Mouse (Mus musculus) hindbrain, embryonic 13.5 days (tissue): ENCODE results near the gene Hadha. TPM values are rescaled to one million over a fixed set of nuclear protein-coding genes. Genes with fewer than 3 reads are reported as not detected.

ENCODE experiments used
- ATAC-seq: fragments of 200-750 bp; cut with Nextera tagmentation; 2 replicates; pipeline ENCODE4 v1.8.0; 2017; ENCODE audit warnings: moderate TSS enrichment; ENCODE audit not compliant: low FRiP score
- H3K27ac ChIP-seq: fragments of 300-500 bp; sonication (generic); 2 replicates; pipeline ENCODE4 v1.5.1; 2015; ENCODE audit warnings: inconsistent platforms, mild to moderate bottlenecking, moderate library complexity
- H3K27me3 ChIP-seq: fragments of 300-500 bp; sonication (generic); 2 replicates; pipeline ENCODE4 v1.6.1; 2015; ENCODE audit warnings: mild to moderate bottlenecking, inconsistent platforms
- H3K36me3 ChIP-seq: fragments of 300-500 bp; sonication (generic); 2 replicates; pipeline ENCODE4 v1.6.1; 2015; ENCODE audit warnings: mild to moderate bottlenecking, inconsistent platforms
- H3K4me1 ChIP-seq: fragments of 300-500 bp; sonication (generic); replicated peaks from 2 replicates; pipeline ENCODE4 v1.6.1; 2015; ENCODE audit warnings: inconsistent platforms
- H3K4me2 ChIP-seq: fragments of 300-500 bp; sonication (generic); 2 replicates; pipeline ENCODE4 v1.6.1; 2015; ENCODE audit warnings: inconsistent platforms, mild to moderate bottlenecking, moderate library complexity
- H3K4me3 ChIP-seq: fragments of 300-500 bp; sonication (generic); 2 replicates; pipeline ENCODE4 v1.5.1; 2015; ENCODE audit warnings: mild to moderate bottlenecking, inconsistent platforms
- H3K9ac ChIP-seq: fragments of 300-500 bp; sonication (generic); 2 replicates; pipeline ENCODE4 v1.6.1; 2015; ENCODE audit warnings: mild to moderate bottlenecking, inconsistent platforms
- H3K9me3 ChIP-seq: fragments of 300-500 bp; sonication (generic); 2 replicates; pipeline ENCODE4 v1.6.1; 2016; ENCODE audit warnings: inconsistent platforms
- WGBS: fragments of 180-500 bp; shearing (Covaris S2); methylation state at CpG from one replicate; pipeline ENCODE4 v1.1.7; 2015; 5-methylcytosine and 5-hydroxymethylcytosine counted together
- polyA plus RNA-seq: library from polyadenylated mRNA; unstranded; fragments of >200 nt; fragmentation: Nextera tagmentation; extraction: Ambion mirVana; gene quantifications from 2 replicates; pipeline ENCODE4 v1.2.1, GENCODE M21; 2015

Hadha gene
- polyA plus RNA-seq, 1 experiment from 2014 or later, result 84.3 TPM

GRCm38 (mm10) chr5:30172115-30172514 is 17.2 kb upstream of the Hadha start:
- ATAC-seq, result no peak
- no peak overlapping the region for H3K4me3 ChIP-seq
- no peaks in the 10 kb centered on the region for H3K4me1 ChIP-seq
- no peak overlapping the region for H3K4me2 ChIP-seq
- H3K27ac ChIP-seq, result no peak overlapping the region
- no peaks in the 10 kb centered on the region for H3K27me3 ChIP-seq
- H3K9ac ChIP-seq, result no peak overlapping the region
- no peaks in the 10 kb centered on the region for H3K9me3 ChIP-seq
- H3K36me3 ChIP-seq, result peaks cover 70% of the 10 kb centered on the region

DNA sequence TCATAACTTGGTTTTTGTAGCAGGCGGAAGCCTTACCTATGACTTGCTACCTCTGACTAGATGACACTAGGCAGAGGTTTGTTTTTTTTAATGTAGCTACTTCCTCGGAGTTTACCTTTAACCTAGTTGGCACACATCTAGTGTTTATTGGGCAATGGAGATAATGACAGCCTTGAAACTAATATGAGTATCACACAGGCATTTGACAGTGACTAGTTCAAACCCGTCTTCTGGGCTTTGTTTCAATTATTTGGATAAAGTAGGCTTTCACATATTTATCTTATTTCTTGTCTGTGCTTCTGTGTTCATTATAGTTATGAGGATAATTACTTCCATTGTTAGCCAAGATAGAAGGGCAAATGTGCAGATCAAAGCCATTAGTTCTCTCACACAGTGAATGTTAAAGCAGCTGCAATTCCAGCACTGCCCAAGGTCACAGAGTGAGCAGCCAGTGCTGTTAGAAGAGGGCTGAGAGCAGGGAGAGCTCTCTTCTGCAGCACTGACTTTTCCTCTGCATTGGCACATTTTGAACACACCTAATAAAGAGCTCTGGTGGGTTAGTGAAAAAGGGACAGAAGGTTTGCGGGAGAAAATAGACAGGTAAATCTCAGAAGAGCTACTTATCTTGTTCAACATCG is 15.5 kb upstream of the Hadha start:
- no peak for ATAC-seq
- Histone ChIP-seq H3K36me3 (peaks cover 57% of the 10 kb centered on the region), H3K4me1 (no peaks in the 10 kb centered on the region), H3K9ac (no peak overlapping the region), H3K27me3 (no peaks in the 10 kb centered on the region), H3K4me2 (no peak overlapping the region), H3K9me3 (no peaks in the 10 kb centered on the region), H3K27ac (no peak overlapping the region), H3K4me3 (no peak overlapping the region)
- 87% methylated on average over 5 of the region's 5 CpGs for WGBS

GRCm38 (mm10) chr5:30165234-30165946 is 10.4 kb upstream of the Hadha start:
- H3K36me3 ChIP-seq, result peaks cover 22% of the 10 kb centered on the region
- no peak overlapping the region for H3K27ac ChIP-seq
- H3K4me1 ChIP-seq, result no peaks in the 10 kb centered on the region
- H3K27me3 ChIP-seq, result no peaks in the 10 kb centered on the region
- 97% methylated on average over 5 of the region's 5 CpGs for whole genome bisulfite sequencing
- H3K9ac ChIP-seq, result no peak overlapping the region
- no peak overlapping the region for H3K4me3 ChIP-seq
- no peak for ATAC-seq
- no peak overlapping the region for H3K4me2 ChIP-seq
- no peaks in the 10 kb centered on the region for H3K9me3 ChIP-seq

- no peak for ATAC-seq
- Histone ChIP-seq H3K9ac (no peak overlapping the region), H3K27me3 (no peaks in the 10 kb centered on the region), H3K36me3 (peaks cover 8% of the 10 kb centered on the region), H3K9me3 (no peaks in the 10 kb centered on the region), H3K4me1 (peaks cover 4% of the 10 kb centered on the region; the same call in 1 of the 2 replicates), H3K4me2 (no peak overlapping the region), H3K27ac (no peak overlapping the region), H3K4me3 (no peak overlapping the region)
- 88% methylated on average over 6 of the region's 6 CpGs for WGBS
Measured at GRCm38 (mm10) chr5:30162339-30162738, 7.4 kb upstream of the Hadha start.

DNA sequence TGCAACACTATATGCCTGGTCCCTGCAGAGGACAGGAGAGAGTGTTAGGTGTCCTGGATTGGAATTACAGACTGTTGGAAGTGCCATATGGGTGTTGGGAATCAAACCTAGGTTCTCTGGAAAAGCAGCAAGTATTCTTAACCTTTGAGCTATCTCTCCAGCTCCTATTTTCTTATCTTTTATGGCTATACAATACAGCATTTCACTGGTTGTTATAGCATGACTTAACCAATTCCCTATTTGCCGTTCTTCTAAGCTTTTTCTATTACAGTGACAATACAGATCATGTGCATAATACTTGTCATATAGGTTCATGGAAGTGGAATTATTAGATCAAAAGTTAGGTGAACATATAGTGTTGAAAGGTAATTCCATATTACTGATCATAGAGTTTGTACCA is 6.9 kb upstream of the Hadha start:
- 90% methylated on average over 1 of the region's 1 CpGs for WGBS
- H3K9me3 ChIP-seq, result no peaks in the 10 kb centered on the region
- no peak for ATAC-seq
- no peak overlapping the region for H3K9ac ChIP-seq
- H3K4me1 ChIP-seq, result peaks cover 6% of the 10 kb centered on the region; the same call in 1 of the 2 replicates
- no peaks in the 10 kb centered on the region for H3K27me3 ChIP-seq
- H3K4me3 ChIP-seq, result no peak overlapping the region
- no peak overlapping the region for H3K4me2 ChIP-seq
- no peak overlapping the region for H3K27ac ChIP-seq
- peaks cover 7% of the 10 kb centered on the region for H3K36me3 ChIP-seq

- no peaks in the 10 kb centered on the region for H3K9me3 ChIP-seq
- H3K4me2 ChIP-seq, result no peak overlapping the region
- no peak for ATAC-seq
- H3K4me1 ChIP-seq, result peaks cover 17% of the 10 kb centered on the region
- H3K27me3 ChIP-seq, result no peaks in the 10 kb centered on the region
- H3K36me3 ChIP-seq, result no peaks in the 10 kb centered on the region; the same call in 1 of the 2 replicates
- H3K27ac ChIP-seq, result no peak overlapping the region
- H3K9ac ChIP-seq, result no peak overlapping the region
- H3K4me3 ChIP-seq, result no peak overlapping the region
- WGBS, result 94% methylated on average over 6 of the region's 6 CpGs
Measured at GRCm38 (mm10) chr5:30159601-30160000, 4.6 kb upstream of the Hadha start.

GRCm38 (mm10) chr5:30155821-30156629 is 1.1 kb upstream of the Hadha start:
- no peaks in the 10 kb centered on the region for H3K9me3 ChIP-seq
- ATAC-seq, result no peak
- peaks cover 30% of the 10 kb centered on the region for H3K4me1 ChIP-seq
- peak overlapping the region; percentile 88 for H3K27ac ChIP-seq
- H3K4me2 ChIP-seq, result peak overlapping the region; percentile 69
- 39% methylated on average over 13 of the region's 13 CpGs for WGBS
- peak overlapping the region; percentile 79 for H3K9ac ChIP-seq
- H3K4me3 ChIP-seq, result peak overlapping the region; percentile 69
- no peaks in the 10 kb centered on the region; the same call in 1 of the 2 replicates for H3K36me3 ChIP-seq
- H3K27me3 ChIP-seq, result no peaks in the 10 kb centered on the region

GRCm38 (mm10) chr5:30155395-30155792 is 432 bp upstream of the Hadha start:
- Histone ChIP-seq H3K27me3 (no peaks in the 10 kb centered on the region), H3K27ac (peak overlapping the region; percentile 88), H3K4me2 (peak overlapping the region; percentile 69), H3K4me1 (peaks cover 30% of the 10 kb centered on the region), H3K9me3 (no peaks in the 10 kb centered on the region), H3K36me3 (no peaks in the 10 kb centered on the region), H3K9ac (peak overlapping the region; percentile 79), H3K4me3 (peak overlapping the region; percentile 69)
- peak; percentile 70 for ATAC-seq
- under 1% methylated on average over 31 of the region's 31 CpGs for WGBS

DNA sequence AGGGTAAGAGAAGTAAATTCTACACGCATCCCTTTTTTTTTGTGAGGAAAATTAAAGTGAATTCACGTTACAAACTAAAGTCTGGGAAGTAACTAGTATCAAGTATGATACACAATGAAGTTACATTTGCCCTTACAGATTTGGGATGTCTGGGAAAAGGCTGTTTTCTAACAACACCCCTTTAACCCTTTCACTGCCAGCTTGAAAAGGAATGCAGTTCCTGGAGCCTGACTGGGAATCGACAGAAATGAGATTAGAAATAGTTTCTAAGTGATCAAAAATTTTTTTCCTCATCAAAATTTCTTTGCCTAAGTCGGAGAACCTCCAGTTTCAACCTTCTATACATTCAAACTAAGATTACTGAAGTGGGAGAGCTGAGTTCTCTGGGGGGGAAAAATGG is 949 bp downstream of the Hadha start:
- Histone ChIP-seq H3K36me3 (no peaks in the 10 kb centered on the region), H3K9ac (peak overlapping the region; percentile 79), H3K9me3 (no peaks in the 10 kb centered on the region), H3K4me1 (peaks cover 33% of the 10 kb centered on the region), H3K27ac (no peak overlapping the region), H3K27me3 (no peaks in the 10 kb centered on the region), H3K4me3 (peak overlapping the region; percentile 69), H3K4me2 (peak overlapping the region; percentile 69)
- no peak for ATAC-seq
- WGBS, result 25% methylated on average over 4 of the region's 4 CpGs

DNA sequence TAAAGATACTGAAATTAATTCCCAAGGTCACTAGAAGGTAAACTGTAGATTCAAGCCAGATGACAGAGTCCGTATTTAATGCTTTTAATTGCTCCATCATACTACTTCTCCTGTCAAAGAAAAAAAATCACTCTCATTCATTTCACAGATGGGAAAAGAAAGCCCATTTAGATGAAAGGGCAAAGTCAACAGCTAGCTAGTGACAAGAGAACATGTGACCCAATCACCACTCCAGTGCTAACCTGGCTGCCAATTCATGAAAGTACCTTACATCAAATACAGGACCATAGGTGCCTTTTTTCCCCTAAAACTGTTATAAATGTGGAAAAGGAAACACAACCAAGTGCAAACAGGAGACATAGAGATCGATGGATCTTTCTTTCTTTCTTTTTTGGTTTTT is 1.7 kb downstream of the Hadha start:
- H3K27me3 ChIP-seq, result no peaks in the 10 kb centered on the region
- H3K4me1 ChIP-seq, result peaks cover 33% of the 10 kb centered on the region
- H3K4me3 ChIP-seq, result no peak overlapping the region
- no peak for ATAC-seq
- 0 out of 2 replicates have a peak, but pooled peaks cover 3% of the 10 kb centered on the region for H3K36me3 ChIP-seq
- H3K27ac ChIP-seq, result no peak overlapping the region
- H3K4me2 ChIP-seq, result 0 out of 2 replicates have a peak overlapping the region, but pooled peaks have one; percentile 13
- no peaks in the 10 kb centered on the region for H3K9me3 ChIP-seq
- H3K9ac ChIP-seq, result no peak overlapping the region
- WGBS, result 89% methylated on average over 2 of the region's 2 CpGs

DNA sequence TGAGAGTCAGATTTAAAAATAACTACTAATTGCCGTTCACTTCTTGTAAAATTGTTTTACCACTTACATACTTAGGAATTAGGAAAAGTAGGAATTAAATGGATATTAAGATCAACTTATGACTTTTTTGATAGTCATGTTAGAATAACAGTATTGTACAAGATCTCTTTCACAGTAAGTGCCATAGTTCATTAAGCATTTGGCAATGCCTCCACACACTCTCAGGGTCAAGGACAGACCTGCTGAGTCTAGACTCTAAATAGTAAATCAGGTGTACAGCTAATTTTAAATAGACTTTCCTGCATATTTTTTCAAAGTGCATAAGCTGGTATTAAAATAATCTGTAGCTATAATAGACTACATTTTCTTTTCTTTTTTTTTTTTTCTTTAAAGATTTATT is 2.5 kb downstream of the Hadha start:
- no peaks in the 10 kb centered on the region for H3K27me3 ChIP-seq
- no peak overlapping the region for H3K27ac ChIP-seq
- H3K4me1 ChIP-seq, result peaks cover 29% of the 10 kb centered on the region
- H3K36me3 ChIP-seq, result 0 out of 2 replicates have a peak, but pooled peaks cover 3% of the 10 kb centered on the region
- no peaks in the 10 kb centered on the region for H3K9me3 ChIP-seq
- H3K4me3 ChIP-seq, result no peak overlapping the region
- no peak overlapping the region for H3K9ac ChIP-seq
- H3K4me2 ChIP-seq, result no peak overlapping the region
- no peak for ATAC-seq
- 94% methylated on average over 1 of the region's 1 CpGs for WGBS

DNA sequence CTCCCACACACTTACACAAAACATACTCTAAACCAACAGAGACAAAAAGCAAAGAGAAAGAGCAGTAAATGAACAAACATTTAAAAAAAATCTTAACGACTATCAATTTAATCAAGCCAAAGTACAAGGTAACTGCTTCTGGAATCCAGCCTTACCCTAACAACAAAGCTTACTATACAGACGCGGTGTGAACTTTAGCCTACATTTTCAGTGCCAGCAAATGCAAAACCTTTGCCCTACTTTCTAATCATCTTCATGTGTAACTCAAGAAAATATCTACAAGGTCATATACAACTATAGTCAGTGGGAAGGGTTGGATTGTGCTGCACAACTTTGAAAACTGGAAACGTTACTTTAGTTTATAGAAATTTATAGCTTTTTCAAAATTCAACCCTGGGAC is 3.0 kb downstream of the Hadha start:
- Histone ChIP-seq H3K4me3 (no peak overlapping the region), H3K27ac (no peak overlapping the region), H3K9me3 (no peaks in the 10 kb centered on the region), H3K27me3 (no peaks in the 10 kb centered on the region), H3K4me2 (no peak overlapping the region), H3K9ac (no peak overlapping the region), H3K4me1 (peaks cover 28% of the 10 kb centered on the region), H3K36me3 (peaks cover 3% of the 10 kb centered on the region; the same call in 1 of the 2 replicates)
- ATAC-seq, result no peak
- WGBS, result 79% methylated on average over 4 of the region's 4 CpGs
